Comparison of ENCODE assay signal across 24 mouse cellular contexts in the genomic region with DNA sequence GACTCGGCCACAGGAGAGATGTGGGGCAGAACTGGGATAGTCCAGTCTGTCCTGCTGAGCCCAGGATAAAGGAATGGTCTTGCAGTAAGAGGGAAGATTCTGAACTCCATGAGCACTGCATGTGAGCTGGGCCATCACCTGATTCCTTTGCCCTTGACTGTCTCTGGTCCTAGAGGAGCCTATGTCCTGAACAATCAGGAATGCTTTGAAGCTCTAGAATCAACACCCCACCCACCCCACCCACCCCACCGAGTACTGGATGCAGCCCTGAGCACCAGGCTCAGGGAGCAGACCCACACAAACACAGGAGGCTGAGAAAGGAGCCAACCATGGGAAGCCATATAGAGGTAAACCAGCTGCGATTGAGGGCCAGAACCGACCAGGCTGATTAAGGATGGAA. TPM values are rescaled to one million over a fixed set of nuclear protein-coding genes. Genes with fewer than 3 reads are reported as not detected.
DNase-seq lines count a peak whose midpoint lies in the region; ATAC-seq lines count a peak whose summit lies in the region.
"Had no signal": no experiment of that assay in that cellular context is flagged by ENCODE, and none has a peak within 500 bp of the region (broad histone marks: within the 10 kb centered on the region; RNA-seq: fewer than 3 reads in every experiment).

No protein-coding gene starts in this region.

- peaks cover 15% of the 10 kb centered on the region for H3K4me1 ChIP-seq in midbrain, embryonic 11.5 days (ENCODE audit: control insufficient read depth, insufficient read depth, low read length)
- peaks cover 11% of the 10 kb centered on the region; the same call in 1 of the 2 replicates for H3K4me1 ChIP-seq in midbrain, embryonic 14.5 days (ENCODE audit: control insufficient read depth, insufficient read depth, low read length)

- DNase-seq in midbrain, embryonic 11.5 days (ENCODE audit: low spot score, missing footprints) = peak; percentile 87
- DNase-seq in midbrain, embryonic 14.5 days = no peak
- DNase-seq in R1 (ENCODE audit: low read depth, low spot score) = peak; percentile 52
- no peak for DNase-seq in layer of hippocampus, postnatal 36 days
- no peak for DNase-seq in layer of hippocampus, adult 11-12 months (ENCODE audit: low spot score)
- DNase-seq: adrenal gland, adult 8-10 months; adrenal gland, postnatal 14 days; cerebellum, adult 11-12 months; cerebellum, adult 2 months had no signal

- no peaks in the 10 kb centered on the region for H3K36me3 ChIP-seq in midbrain, embryonic 11.5 days (ENCODE audit: control insufficient read depth, insufficient read depth, low read length)
- no peaks in the 10 kb centered on the region for H3K36me3 ChIP-seq in midbrain, embryonic 14.5 days (ENCODE audit: control insufficient read depth, insufficient read depth, low read length)
- H3K36me3 ChIP-seq: embryonic facial prominence, embryonic 10.5 days; embryonic facial prominence, embryonic 12.5 days; forebrain, embryonic 15.5 days; G1E had no signal

- ATAC-seq in midbrain, embryonic 11.5 days (ENCODE audit: low FRiP score) = no peak
- ATAC-seq in midbrain, embryonic 14.5 days (ENCODE audit: low FRiP score, low TSS enrichment) = no peak
- ATAC-seq: activated CD4-positive, CD25-positive, alpha-beta regulatory T cell, adult 4 months; CD4-positive, CD25-positive, alpha-beta regulatory T cell, adult 4 months; forebrain, embryonic 13.5 days; forebrain, embryonic 15.5 days; forebrain, postnatal 0 days; Patski had no signal

- no peak overlapping the region for H3K27ac ChIP-seq in midbrain, embryonic 11.5 days (ENCODE audit: low read depth, low read length)
- H3K27ac ChIP-seq in midbrain, embryonic 14.5 days (replicated peaks; ENCODE audit: low read depth, low read length) = no peak overlapping the region
- H3K27ac ChIP-seq: embryonic facial prominence, embryonic 10.5 days; embryonic facial prominence, embryonic 12.5 days; forebrain, embryonic 13.5 days; forebrain, embryonic 15.5 days had no signal

- H3K27me3 ChIP-seq in midbrain, embryonic 11.5 days (ENCODE audit: control insufficient read depth, insufficient read depth, low read length) = peaks cover 40% of the 10 kb centered on the region
- H3K27me3 ChIP-seq in midbrain, embryonic 14.5 days (ENCODE audit: control insufficient read depth, insufficient read depth, low read length) = peaks cover 39% of the 10 kb centered on the region
- H3K27me3 ChIP-seq: CH12.LX, Patski had no signal

- no peak overlapping the region for H3K9ac ChIP-seq in midbrain, embryonic 11.5 days (ENCODE audit: low read length)
- no peak overlapping the region for H3K9ac ChIP-seq in midbrain, embryonic 14.5 days (replicated peaks; ENCODE audit: low read length)
- H3K9ac ChIP-seq: embryonic facial prominence, embryonic 12.5 days; forebrain, embryonic 13.5 days; forebrain, embryonic 15.5 days; forebrain, postnatal 0 days had no signal

- no peak overlapping the region for H3K4me2 ChIP-seq in midbrain, embryonic 11.5 days
- no peak overlapping the region for H3K4me2 ChIP-seq in midbrain, embryonic 14.5 days (ENCODE audit: low read length)
- H3K4me2 ChIP-seq: embryonic facial prominence, embryonic 12.5 days; forebrain, embryonic 13.5 days; forebrain, embryonic 15.5 days had no signal

- H3K9me3 ChIP-seq in midbrain, embryonic 11.5 days (ENCODE audit: control insufficient read depth, low read length) = no peaks in the 10 kb centered on the region; the same call in 1 of the 2 replicates
- no peaks in the 10 kb centered on the region for H3K9me3 ChIP-seq in midbrain, embryonic 14.5 days (ENCODE audit: control insufficient read depth, low read length)
- H3K9me3 ChIP-seq: forebrain, embryonic 13.5 days; G1E had no signal

- 84% methylated on average over 4 of the region's 4 CpGs for WGBS in midbrain, embryonic 11.5 days
- 85% methylated on average over 4 of the region's 4 CpGs for WGBS in midbrain, embryonic 14.5 days

- H3K4me3 ChIP-seq in midbrain, embryonic 11.5 days (ENCODE audit: low read depth, low read length) = no peak overlapping the region
- H3K4me3 ChIP-seq in midbrain, embryonic 14.5 days (replicated peaks; ENCODE audit: low read depth, low read length) = no peak overlapping the region
- H3K4me3 ChIP-seq: embryonic facial prominence, embryonic 10.5 days; embryonic facial prominence, embryonic 12.5 days; forebrain, embryonic 13.5 days; forebrain, embryonic 15.5 days had no signal

RNA-seq across cellular contexts. Expression of gene Gm13420, which starts 3.0 kb away (rescaled TPM):
- polyA plus RNA-seq in midbrain, embryonic 11.5 days (2014; fragmentation: Nextera tagmentation; extraction: Ambion mirVana) = not detected in 2 replicates
- polyA plus RNA-seq in midbrain, embryonic 14.5 days (2014; fragmentation: Nextera tagmentation; extraction: Ambion mirVana) = not detected in 2 replicates
- total RNA-seq in layer of hippocampus, postnatal 36 days (2021) = under 1 TPM; 0.58 to 0.75 TPM
- total RNA-seq: adrenal gland, adult 18-20 months; adrenal gland, postnatal 14 days; adrenal gland, postnatal 36 days; CH12.LX; G1E had no signal
- polyA plus RNA-seq: embryonic facial prominence, embryonic 10.5 days; embryonic facial prominence, embryonic 12.5 days; embryonic facial prominence, embryonic 14.5 days; forebrain, embryonic 11.5 days; forebrain, embryonic 13.5 days; forebrain, embryonic 15.5 days; G1E had no signal

RNA-seq across cellular contexts. Expression of gene Gm13547, which starts 10.6 kb away (rescaled TPM):
- polyA plus RNA-seq in midbrain, embryonic 11.5 days (2014; fragmentation: Nextera tagmentation; extraction: Ambion mirVana) = not detected in 2 replicates
- not detected in 2 replicates for polyA plus RNA-seq in midbrain, embryonic 14.5 days (2014; fragmentation: Nextera tagmentation; extraction: Ambion mirVana)
- not detected for total RNA-seq in layer of hippocampus, postnatal 36 days (2021)
- total RNA-seq: adrenal gland, adult 18-20 months; adrenal gland, adult 8-10 months; adrenal gland, postnatal 14 days; adrenal gland, postnatal 36 days; CH12.LX; forebrain, postnatal 0 days had no signal
- polyA plus RNA-seq: activated CD4-positive, CD25-positive, alpha-beta regulatory T cell, adult 4 months; CD4-positive, CD25-positive, alpha-beta regulatory T cell, adult 4 months; cerebellum, adult 2 months; cortical plate, adult 2 months; embryonic facial prominence, embryonic 10.5 days; embryonic facial prominence, embryonic 12.5 days; embryonic facial prominence, embryonic 14.5 days; forebrain, embryonic 11.5 days; forebrain, postnatal 0 days; G1E had no signal

RNA-seq across cellular contexts. Expression of gene Coq4, which starts 38.8 kb away (rescaled TPM):
- 32.1 and 35.3 TPM in 2 replicates for polyA plus RNA-seq in midbrain, embryonic 11.5 days (2014; fragmentation: Nextera tagmentation; extraction: Ambion mirVana)
- polyA plus RNA-seq in midbrain, embryonic 14.5 days (2014; fragmentation: Nextera tagmentation; extraction: Ambion mirVana) = 37.6 and 38.3 TPM in 2 replicates
- total RNA-seq in layer of hippocampus, postnatal 36 days (2021) = 10 to 100 TPM; 23.3 to 28.9 TPM

RNA-seq across cellular contexts. Expression of gene Trub2, which starts 39.8 kb away (rescaled TPM):
- 25.9 and 29.1 TPM in 2 replicates for polyA plus RNA-seq in midbrain, embryonic 11.5 days (2014; fragmentation: Nextera tagmentation; extraction: Ambion mirVana)
- polyA plus RNA-seq in midbrain, embryonic 14.5 days (2014; fragmentation: Nextera tagmentation; extraction: Ambion mirVana) = 28.0 and 28.8 TPM in 2 replicates
- total RNA-seq in layer of hippocampus, postnatal 36 days (2021) = 10 to 100 TPM; 39.9 to 46.6 TPM

RNA-seq across cellular contexts. Expression of gene Slc27a4, which starts 53.9 kb away (rescaled TPM):
- polyA plus RNA-seq in midbrain, embryonic 11.5 days (2014; fragmentation: Nextera tagmentation; extraction: Ambion mirVana) = 15.2 and 15.9 TPM in 2 replicates
- 36.1 and 40.0 TPM in 2 replicates for polyA plus RNA-seq in midbrain, embryonic 14.5 days (2014; fragmentation: Nextera tagmentation; extraction: Ambion mirVana)
- total RNA-seq in layer of hippocampus, postnatal 36 days (2021) = 10 to 100 TPM; 69.6 to 70.5 TPM

Comparison
In these comparisons a context has a peak if more than half of its experiments do, and no peak if none do; other contexts are left out.
1. DNase-seq: peak in midbrain, embryonic 11.5 days (single experiment) and R1 (single experiment); none in midbrain, embryonic 14.5 days (single experiment), layer of hippocampus, postnatal 36 days (0 of 2) and layer of hippocampus, adult 11-12 months (single experiment).